Mouse (Mus musculus) hematopoietic stem cell, adult 5-6 weeks (primary cell): ENCODE data around the gene Eif3a. TPM values are rescaled to one million over a fixed set of nuclear protein-coding genes. Genes with fewer than 3 reads are reported as not detected.

Experiments used
- ATAC-seq, 2 experiments: fragments of 125-278 bp in 1 of 2; replicated peaks in 1 of 2; 2 replicates each; pipeline ENCODE4 v1.8.0; 2016 to 2017; ENCODE audit warnings: inconsistent platforms in 2 of 2, mild to moderate bottlenecking in 2 of 2, moderate number of reproducible peaks in 2 of 2, low read depth in 1 of 2, moderate TSS enrichment in 1 of 2; ENCODE audit not compliant: low FRiP score in 2 of 2, poor library complexity in 2 of 2, severe bottlenecking in 2 of 2, insufficient read depth in 1 of 2, low TSS enrichment in 1 of 2
- total RNA-seq: library from RNA; stranded (forward); fragments of 172-1452, 232-1000 nt; gene quantifications from 2 replicates; pipeline ENCODE4 v1.2.3, GENCODE M21; 2017

Eif3a gene
- 324 and 410 TPM in 2 replicates for total RNA-seq

DNA sequence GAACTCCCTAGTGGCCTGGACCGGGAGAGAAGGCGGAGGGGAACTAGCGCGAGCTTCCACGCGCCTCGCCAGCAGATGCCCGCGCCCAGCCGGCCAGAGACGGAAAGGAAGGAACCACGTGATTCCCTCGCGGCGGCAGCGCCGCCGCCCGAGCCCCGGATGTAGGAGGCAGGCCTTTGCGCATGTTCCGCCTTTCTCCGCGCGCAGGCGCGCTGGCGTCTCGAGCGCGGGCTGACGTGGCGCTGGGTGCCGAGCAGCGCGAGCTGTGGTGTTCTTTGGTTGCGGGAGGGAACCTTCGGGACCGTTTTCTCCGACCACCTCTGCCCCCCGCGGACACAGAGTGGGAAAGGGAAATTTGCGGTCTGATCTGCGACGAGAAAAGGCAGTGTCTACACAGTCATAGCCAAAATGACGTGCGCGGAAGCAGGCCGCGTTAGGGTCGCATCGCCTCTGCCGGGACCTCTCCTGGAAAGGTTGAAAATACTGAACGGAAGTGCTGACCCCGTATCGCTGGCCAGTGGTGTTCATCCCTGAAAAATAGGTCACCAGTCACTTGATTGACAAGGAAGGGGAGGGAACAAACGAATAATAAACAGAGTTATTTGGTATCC lies at the start of gene Eif3a:
Gene Eif3a (minus strand): TSS at position 108 of the 611 bp plus-strand sequence.
- ATAC-seq = peak; percentile 82 to 85

DNA sequence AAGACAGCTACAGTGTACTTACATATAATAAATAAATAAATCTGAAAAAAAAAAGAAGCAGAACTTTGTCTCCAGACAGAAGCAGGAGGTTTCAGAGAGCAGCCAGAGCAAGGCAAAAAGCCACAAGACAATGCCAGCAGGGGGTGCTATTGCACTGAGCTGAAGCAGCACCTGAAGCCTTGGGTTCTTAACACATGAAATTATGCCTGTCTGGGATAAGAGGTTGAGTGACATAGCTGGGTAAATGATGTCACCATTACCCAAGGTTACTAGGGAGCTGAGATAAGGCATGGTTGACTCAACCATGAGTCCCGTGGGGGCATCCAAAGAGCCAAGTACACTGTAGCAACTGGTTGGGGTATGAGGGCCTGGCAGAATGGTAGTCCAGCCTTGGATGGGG lies 47.3 kb upstream of the Eif3a start:
- ATAC-seq = peak; percentile 71 to 84; a peak in 3 of 4 replicates

DNA sequence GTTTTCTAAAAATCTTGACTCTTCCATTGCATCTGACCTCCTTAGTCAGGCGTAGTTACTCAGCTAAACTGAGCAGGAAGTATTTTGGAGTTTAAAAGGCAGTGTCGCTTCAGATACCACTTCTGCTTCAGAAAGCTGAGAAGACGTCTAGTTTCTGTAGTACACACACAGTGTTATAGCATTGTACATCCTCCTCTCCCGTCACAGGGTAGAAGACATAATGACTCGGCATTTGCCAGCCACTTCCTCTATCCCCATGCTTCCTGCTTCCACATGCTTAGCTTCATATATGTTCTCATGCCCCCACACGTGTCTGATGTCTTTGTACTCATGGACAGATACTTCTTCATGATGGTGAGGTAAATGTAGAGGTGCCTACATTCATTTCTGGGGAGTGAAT lies 28.2 kb upstream of the Eif3a start:
- ATAC-seq = peak; percentile 88 to 94

- ATAC-seq = no peak
Measured at GRCm38 (mm10) chr19:60813133-60813532, 22.7 kb upstream of the Eif3a start.

DNA sequence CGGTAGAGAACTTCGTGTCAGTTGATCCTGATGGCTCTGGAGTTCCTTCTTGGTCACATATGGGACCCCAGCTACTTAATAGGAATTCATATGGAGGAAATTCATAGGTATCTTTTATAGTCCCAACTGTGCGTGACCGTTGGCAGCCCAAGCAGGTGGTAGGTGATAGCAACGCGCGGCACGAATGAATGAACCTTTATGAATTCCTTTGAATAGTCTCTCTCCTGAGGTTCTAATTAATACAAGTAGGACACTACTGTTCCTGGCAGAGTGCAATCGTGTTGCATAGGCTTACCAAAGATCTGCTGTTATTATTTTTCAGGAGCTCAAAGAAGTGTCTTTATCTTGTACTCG lies 21.6 kb upstream of the Eif3a start:
- ATAC-seq = peak in 1 of 2 experiments; percentile 5; a peak in 1 of 4 replicates

GRCm38 (mm10) chr19:60811098-60812035 lies 20.9 kb upstream of the Eif3a start, which contains the start of gene Fam45a:
TSS of gene Fam45a (plus strand) at chr19:60811585.
- peak; percentile 100 for ATAC-seq

- no peak for ATAC-seq
Measured at GRCm38 (mm10) chr19:60809927-60810326, 19.5 kb upstream of the Eif3a start.

DNA sequence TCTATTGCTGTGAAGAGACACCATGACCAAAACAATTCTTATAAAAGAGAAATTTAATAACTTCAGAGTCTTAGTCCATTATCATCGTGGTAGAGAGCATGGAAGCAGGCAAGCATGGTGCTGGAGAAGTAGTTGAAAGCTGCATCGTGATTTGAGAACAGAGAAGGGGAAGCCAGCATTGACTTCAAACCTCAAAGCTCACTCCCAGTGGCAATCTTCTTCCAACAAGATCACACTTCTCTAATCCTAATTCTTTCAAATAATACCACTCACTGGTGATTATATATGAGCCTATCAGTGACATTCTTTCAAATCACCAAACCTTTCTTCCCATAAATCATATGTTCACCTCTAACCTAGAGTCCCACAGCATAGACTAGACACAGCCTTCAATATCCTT lies 14.4 kb upstream of the Eif3a start:
- ATAC-seq = no peak

- peak in 1 of 2 experiments; percentile 62; a peak in 1 of 4 replicates for ATAC-seq
Measured at GRCm38 (mm10) chr19:60799867-60800569, 9.6 kb upstream of the Eif3a start.

GRCm38 (mm10) chr19:60797415-60797814 lies 7.0 kb upstream of the Eif3a start:
- ATAC-seq = no peak

- no peak; a peak in 1 of 4 replicates for ATAC-seq
Measured at GRCm38 (mm10) chr19:60795244-60795643, 4.8 kb upstream of the Eif3a start.

DNA sequence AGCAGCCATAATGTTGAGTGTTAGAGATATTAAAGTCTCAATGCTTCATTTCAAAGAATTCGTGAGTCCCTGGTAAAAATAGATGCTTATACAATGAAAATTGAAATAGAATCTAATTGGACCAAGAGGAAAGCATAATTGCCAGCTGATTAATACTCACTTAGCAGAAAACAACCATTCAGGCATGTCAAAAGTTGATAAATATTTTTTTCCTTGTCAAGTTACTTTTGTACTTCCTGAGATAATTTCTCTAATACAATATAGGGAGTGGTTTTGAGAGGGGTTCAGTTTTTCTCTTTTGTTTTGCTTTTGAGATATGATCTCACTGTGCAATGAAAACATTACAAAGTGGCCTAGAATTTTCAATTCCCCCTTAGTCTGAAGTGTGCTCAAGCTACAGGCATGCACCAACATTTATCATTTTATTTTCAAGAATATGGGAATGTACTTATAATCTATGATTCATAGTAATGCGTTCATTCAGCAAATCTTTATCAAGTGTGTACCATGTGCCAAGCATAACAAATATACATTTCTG lies 2.8 kb upstream of the Eif3a start:
- ATAC-seq = no peak

DNA sequence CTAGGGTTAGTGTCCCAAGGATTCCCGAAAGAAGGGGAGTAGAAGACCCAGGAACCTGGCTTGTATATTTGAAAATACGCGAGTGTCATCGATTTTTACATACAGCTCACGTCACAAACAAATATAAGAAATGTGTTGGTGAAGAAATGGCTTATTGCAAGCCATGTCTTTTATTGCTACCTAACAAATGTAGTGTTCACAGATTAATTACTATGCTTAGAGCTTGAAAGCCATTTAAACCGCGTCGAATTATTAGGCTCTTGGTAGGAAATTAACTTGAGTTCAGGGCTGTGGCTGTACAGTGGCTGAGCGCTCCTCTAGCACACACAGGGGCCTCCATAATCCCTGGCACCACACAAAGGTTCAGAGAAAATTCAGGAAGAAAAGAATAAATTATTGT lies 706 bp upstream of the Eif3a start:
- ATAC-seq = no peak

DNA sequence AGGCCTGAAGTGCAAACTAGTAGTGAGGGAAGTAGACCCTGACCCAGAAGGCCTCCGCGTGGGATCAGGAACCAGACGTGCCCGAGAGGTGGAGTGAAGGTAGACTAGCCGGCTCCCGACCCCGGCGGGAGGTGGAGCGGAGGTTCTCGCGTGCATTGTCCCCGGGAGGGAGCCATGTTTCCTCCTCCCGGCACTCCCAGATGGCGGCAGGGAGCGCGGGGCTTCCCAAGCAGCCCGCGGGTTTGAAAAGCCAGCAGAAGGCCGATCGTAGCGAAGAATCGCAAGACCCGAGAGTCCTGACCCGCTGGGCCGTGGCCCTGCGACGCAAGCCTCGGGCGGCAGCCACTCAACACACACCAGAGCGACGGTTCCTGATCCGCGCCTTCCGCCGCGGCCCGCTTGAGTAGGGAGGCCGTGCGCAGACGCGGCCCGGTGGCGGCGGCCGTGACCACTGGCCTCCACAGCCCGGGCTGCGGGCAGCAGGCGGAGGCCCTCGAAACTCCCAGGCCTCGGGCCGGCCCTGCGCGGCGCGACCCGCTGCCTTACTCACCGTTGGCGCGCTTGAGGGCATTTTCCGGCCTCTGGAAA lies 445 bp downstream of the Eif3a start:
- peak; percentile 38 to 49; a peak in 3 of 4 replicates for ATAC-seq

GRCm38 (mm10) chr19:60789452-60789851 lies 1.0 kb downstream of the Eif3a start:
- no peak for ATAC-seq

DNA sequence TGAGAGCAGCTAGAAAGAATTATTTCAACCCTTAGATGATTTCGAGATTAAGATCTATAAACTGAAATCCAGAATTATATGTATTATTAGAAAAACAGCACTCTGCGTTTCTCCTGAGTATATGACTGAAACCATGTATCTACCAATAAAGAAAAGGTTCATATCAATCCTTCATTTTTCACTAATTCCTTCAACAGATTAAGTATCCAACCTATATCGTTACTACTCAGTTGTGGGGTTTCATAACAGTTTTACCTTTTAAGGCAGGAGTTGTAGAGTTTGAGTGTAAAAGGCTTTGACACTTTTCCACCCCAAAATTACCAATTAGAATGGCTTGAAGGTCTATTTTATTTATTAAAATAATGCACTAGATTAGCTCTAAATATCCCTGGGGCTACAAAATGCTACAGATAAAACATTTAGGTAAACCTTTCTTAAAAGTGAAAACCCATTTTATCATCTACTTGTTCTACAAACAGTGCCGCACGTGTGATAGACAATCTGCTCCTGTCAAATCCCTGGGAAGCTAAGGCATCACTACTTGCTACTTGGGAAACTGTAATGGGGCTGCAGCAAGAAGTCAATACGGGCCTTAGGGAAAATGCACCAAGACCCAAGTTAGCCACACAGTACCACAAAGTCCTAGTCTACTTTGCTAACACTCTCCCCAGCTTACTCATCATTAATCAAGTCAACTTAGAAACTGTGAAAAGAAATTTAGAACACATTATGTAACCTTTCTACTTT lies 2.1 kb downstream of the Eif3a start:
- ATAC-seq = no peak
